Mouse (Mus musculus) CH12.LX (cell line): Measurements from ENCODE around the gene Cfap45.

ENCODE experiments used
- CTCF ChIP-seq, 2 experiments: IDR thresholded peaks in 1 of 2; conservative IDR thresholded peaks in 1 of 2; 2 replicates each; pipeline ENCODE4 v1.5.1; 2011 to 2012; ENCODE audit warnings: low read depth in 2 of 2, low read length in 2 of 2, improper control_type of control experiment in 1 of 2, inconsistent platforms in 1 of 2, mild to moderate bottlenecking in 1 of 2, moderate library complexity in 1 of 2
- JUN ChIP-seq: IDR thresholded peaks from 2 replicates; pipeline ENCODE4 v1.6.1; 2011; ENCODE audit warnings: low read depth, mild to moderate bottlenecking, low read length, improper control_type of control experiment, moderate library complexity; ENCODE audit not compliant: insufficient read depth
- MAZ ChIP-seq: IDR thresholded peaks from 2 replicates; pipeline ENCODE4 v1.6.1; 2012; ENCODE audit warnings: low read depth, mild to moderate bottlenecking, inconsistent platforms, low read length, improper control_type of control experiment, moderate library complexity
- MEF2A ChIP-seq: IDR thresholded peaks from 2 replicates; pipeline ENCODE4 v1.6.1; 2014; ENCODE audit warnings: low read depth, mild to moderate bottlenecking, inconsistent platforms, low read length, improper control_type of control experiment, borderline replicate concordance
- SMC3 ChIP-seq: IDR thresholded peaks from 2 replicates; pipeline ENCODE4 v1.6.1; 2011; ENCODE audit warnings: low read depth, low read length, improper control_type of control experiment
- ZC3H11A ChIP-seq: IDR thresholded peaks from 2 replicates; pipeline ENCODE4 v1.6.1; 2012; ENCODE audit warnings: low read depth, mild to moderate bottlenecking, inconsistent platforms, low read length, improper control_type of control experiment
- ZKSCAN1 ChIP-seq: IDR thresholded peaks from 2 replicates; pipeline ENCODE4 v1.6.1; 2012; ENCODE audit warnings: low read depth, inconsistent platforms, low read length, improper control_type of control experiment, borderline replicate concordance
- ZNF384 ChIP-seq: IDR thresholded peaks from 2 replicates; pipeline ENCODE4 v1.6.1; 2012; ENCODE audit warnings: low read depth, low read length, improper control_type of control experiment, inconsistent platforms

- no peak for TF ChIP-seq ZNF384
- no peak for TF ChIP-seq ZC3H11A
- TF ChIP-seq CTCF (conservative IDR thresholded peaks at IDR 0.05 in 1 of 2, IDR thresholded peaks at IDR 0.05 in 1 of 2; ENCODE audit: low read depth in 2 of 2, low read length in 2 of 2) = no peak
- TF ChIP-seq SMC3 = no peak
- no peak for TF ChIP-seq JUN
- no peak for TF ChIP-seq ZKSCAN1
- no peak for TF ChIP-seq MEF2A
- no peak for TF ChIP-seq MAZ
Observed at GRCm38 (mm10) chr1:172540283-172540820, 19.8 kb downstream of the Cfap45 start.
